Mouse (Mus musculus): ENCODE measurements around the gene Spi1. TPM values are rescaled to one million over a fixed set of nuclear protein-coding genes. Genes with fewer than 3 reads are reported as not detected.

The Spi1 gene
- polyA plus RNA-seq, 1 experiment = 50.9 TPM

DNA sequence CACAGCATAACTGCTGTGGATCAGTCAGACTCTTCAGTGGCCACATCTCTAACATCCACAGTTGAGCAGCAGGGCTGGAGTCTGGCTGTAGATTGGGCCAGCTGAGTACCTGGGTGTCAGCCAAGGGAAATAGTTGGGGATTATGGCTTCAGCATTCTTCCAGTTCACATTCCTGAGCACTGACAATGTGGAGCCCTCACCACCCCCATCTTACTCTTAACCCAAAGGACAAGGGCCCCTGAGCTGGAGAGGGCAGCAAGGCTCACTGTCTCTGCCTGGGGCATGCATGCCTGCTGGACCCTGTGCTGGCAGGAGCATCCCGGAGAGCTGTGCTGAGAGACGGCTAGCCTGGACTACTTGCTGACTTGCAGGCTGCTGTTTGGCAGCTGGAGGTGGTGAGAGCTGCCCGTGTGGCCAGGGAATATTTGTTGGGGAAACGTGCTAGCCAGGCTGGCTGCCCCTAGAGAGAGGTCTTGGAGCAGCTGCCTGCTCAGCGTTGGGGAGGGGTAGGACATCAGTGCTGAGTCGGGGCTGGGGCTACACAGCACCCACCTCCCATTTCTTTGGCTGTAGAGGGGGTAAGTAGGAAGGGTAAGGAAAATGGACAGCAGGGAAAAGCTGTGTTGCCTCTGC, 20.2 kb upstream of the Spi1 start:
- no peak for TF ChIP-seq GATA1 (IDR thresholded peaks at IDR 0.05; ENCODE audit: low read length)

GRCm38 (mm10) chr2:91062779-91063606, 19.2 kb upstream of the Spi1 start:
- TF ChIP-seq GATA1 (IDR thresholded peaks at IDR 0.05; ENCODE audit: low read length) = no peak

- TF ChIP-seq GATA1 (IDR thresholded peaks at IDR 0.05; ENCODE audit: low read length) = no peak
Observed at GRCm38 (mm10) chr2:91064211-91064610, 18.0 kb upstream of the Spi1 start.

DNA sequence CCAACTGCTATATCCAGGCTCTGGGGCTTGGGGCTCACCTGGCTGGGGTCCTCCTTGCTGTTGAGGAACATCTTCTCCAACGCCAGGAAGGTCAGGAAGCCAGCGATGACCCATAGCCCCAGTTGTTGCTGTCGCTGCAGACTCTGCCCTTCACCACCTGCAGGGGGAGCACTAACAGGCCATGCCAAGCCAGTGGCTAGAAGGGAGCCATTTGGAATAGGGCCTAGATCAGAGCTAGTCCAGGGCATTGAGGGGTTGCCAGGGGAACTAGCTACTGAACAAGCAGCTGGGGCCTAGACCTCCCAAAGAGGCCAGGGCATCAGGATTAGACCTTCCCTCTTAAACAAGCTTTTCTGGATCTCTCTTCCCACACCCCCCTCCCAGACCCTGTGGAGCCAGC, 16.6 kb upstream of the Spi1 start:
- TF ChIP-seq GATA1 (IDR thresholded peaks at IDR 0.05; ENCODE audit: low read length) = no peak

DNA sequence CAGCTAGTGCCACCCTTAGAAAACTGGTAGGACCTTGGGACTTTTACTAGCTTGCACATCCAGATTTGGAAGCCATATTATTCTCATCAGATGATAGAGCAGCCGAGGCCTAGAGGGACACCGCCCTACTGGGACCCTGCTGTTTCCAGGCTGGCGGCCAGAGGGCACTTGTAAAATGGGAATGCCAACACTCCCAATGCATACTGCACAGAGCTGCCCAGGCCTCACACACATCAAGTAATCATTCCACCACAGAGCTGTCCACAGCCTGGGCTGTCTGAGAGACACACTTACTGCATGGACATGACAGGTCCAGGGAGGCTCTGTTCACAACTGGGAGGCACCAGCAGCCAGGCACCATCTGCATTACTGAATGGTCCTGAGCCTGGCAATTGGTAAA, 15.7 kb upstream of the Spi1 start:
- TF ChIP-seq GATA1 (IDR thresholded peaks at IDR 0.05; ENCODE audit: low read length) = no peak

GRCm38 (mm10) chr2:91068162-91068871, 13.9 kb upstream of the Spi1 start:
- no peak for TF ChIP-seq GATA1 (IDR thresholded peaks at IDR 0.05; ENCODE audit: low read length)

- TF ChIP-seq GATA1 (IDR thresholded peaks at IDR 0.05; ENCODE audit: low read length) = no peak
Observed at GRCm38 (mm10) chr2:91068872-91069165, 13.4 kb upstream of the Spi1 start.

- TF ChIP-seq GATA1 (IDR thresholded peaks at IDR 0.05; ENCODE audit: low read length) = no peak
Observed at GRCm38 (mm10) chr2:91069306-91070000, 12.7 kb upstream of the Spi1 start.

DNA sequence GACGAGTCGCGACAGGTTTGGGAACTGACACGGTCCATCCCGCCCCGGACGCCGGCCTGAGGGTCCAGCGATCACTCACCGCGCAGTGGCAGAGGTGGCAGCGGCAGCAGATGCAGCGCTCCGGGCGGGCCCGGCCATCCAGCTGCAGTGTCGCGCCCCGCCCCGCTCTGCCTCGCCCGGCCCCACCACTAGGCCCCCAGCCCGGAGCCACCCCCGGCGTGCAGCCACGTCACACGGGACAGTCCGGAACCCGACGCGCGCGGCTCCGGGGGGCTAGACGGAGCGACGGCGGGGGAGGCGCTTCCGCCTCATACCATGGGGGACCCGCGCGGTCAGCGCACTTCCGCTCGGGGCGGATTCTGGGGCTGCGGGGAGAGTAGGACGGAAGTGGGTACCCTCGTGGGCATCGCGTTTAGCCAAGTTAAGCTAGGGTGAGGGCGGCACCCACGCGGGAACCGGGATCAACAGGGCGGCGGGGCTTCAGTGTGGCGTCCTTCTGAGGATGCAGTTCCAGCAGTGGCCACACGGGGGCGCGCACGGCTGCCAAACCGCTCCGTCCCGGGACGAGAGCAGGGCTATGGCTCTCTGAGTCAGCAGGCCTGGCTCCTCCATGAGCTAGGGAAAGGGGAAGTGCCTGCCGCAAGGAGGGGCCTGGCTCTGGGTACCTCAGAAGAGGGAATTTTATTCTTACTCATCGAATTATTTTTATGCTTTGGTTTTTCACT, 12.0 kb upstream of the Spi1 start, which contains the start of gene Slc39a13:
Gene Slc39a13, minus strand, starts transcription at position 342 of the 725 bp plus-strand sequence.
- no peak for TF ChIP-seq GATA1 (IDR thresholded peaks at IDR 0.05; ENCODE audit: low read length)

DNA sequence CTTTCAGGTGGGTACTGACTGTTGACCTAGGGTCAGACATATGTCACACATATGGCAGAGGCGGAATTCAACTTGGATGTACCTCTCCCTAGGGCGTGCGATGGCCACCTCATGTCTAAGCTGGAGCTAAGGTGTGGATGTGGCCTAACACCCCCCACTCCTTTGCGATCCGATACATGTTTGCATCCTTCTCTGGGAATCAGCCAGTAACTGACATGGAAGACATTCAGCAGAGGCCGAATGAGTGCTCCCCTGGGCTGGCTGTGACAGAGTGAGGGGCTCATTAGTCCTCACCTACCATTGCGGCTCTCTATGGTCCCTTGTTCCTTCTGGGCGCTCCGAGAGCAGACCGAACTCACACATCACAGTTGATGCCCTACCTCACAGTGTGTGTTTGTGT, 11.1 kb upstream of the Spi1 start:
- no peak for TF ChIP-seq GATA1 (IDR thresholded peaks at IDR 0.05; ENCODE audit: low read length)

- no peak for TF ChIP-seq GATA1 (IDR thresholded peaks at IDR 0.05; ENCODE audit: low read length)
Observed at GRCm38 (mm10) chr2:91072092-91072491, 10.1 kb upstream of the Spi1 start.

DNA sequence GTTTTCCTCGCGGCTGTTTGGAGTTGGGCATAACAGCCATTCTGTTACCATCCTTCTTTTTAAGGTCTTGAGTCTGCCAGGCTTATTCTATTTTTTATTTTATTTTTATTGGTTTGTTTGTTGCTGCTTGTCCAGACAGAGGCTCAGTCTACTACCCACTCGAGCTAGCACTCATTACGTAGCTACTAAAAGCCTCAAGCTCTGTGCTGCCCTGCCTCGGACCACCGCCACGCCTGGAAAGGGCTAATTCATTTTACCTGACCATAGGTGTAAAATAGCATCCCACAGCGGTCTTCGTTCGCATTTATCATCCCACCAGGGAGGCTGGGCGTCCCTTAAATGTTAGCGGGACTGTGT, 4.3 kb upstream of the Spi1 start:
- no peak for TF ChIP-seq GATA1 (IDR thresholded peaks at IDR 0.05; ENCODE audit: low read length)

DNA sequence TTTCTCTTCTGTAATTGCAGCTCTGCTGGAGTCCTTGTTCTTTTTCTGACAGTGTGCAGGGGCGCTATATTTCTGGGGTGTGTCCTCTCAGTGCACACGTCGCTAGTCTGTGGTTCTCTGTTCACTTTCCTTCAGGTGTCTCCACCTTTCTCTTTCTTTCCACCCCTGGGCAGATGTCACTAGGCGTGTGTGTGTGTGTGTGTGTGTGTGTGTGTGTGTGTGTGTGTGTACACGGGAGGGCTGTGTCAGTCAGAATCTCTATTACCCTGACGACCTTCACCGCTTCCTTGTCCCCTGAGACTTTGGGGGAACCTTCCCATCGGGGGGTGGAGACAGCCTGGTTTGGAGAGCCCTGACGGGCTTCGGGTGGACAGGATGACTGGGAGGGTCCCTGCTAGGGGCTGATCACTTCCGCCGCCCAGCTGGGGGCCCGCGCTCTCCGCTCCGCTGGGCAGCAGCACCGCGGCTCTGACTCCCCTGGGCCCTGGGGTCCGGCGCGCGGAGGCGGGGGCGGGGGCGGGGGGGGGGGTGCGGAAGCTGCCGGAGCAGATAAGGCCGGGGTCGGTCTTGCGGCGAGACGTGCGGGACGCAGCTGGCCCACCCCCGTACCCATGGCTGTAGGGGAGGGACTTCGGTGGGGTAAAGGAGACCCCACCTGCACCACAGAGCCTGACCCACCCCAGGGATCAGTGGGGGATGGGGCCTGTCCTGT, 3.7 kb upstream of the Spi1 start:
- no peak for TF ChIP-seq GATA1 (IDR thresholded peaks at IDR 0.05; ENCODE audit: low read length)

DNA sequence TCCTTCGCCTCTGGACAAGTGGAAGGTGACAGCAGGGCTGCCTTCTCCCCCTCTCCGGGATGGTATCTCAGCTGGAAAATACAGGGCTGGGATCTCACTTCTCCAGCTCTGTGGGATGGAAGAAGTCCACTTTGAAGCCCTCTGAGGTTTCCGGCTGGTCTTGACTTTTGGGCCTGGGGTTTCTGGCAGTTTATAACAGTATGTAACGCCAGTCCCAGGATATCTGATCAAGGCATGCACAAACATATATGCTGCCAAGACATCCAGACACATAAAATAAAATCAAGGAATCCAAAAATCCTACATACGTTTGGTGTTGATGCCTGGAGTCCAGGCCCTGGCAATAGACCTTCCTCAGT, 3.2 kb upstream of the Spi1 start:
- no peak for TF ChIP-seq GATA1 (IDR thresholded peaks at IDR 0.05; ENCODE audit: low read length)

All from G1E-ER4 (cell line).